Mouse (Mus musculus) hindbrain, embryonic 13.5 days (tissue): ENCODE measurements around the gene 1700010I14Rik. TPM values are rescaled to one million over a fixed set of nuclear protein-coding genes. Genes with fewer than 3 reads are reported as not detected.

Experiments used
- ATAC-seq: fragments of 200-750 bp; cut with Nextera tagmentation; 2 replicates; pipeline ENCODE4 v1.8.0; 2017; ENCODE audit warnings: moderate TSS enrichment; ENCODE audit not compliant: low FRiP score
- H3K27ac ChIP-seq: fragments of 300-500 bp; sonication (generic); 2 replicates; pipeline ENCODE4 v1.5.1; 2015; ENCODE audit warnings: inconsistent platforms, mild to moderate bottlenecking, moderate library complexity
- H3K27me3 ChIP-seq: fragments of 300-500 bp; sonication (generic); 2 replicates; pipeline ENCODE4 v1.6.1; 2015; ENCODE audit warnings: mild to moderate bottlenecking, inconsistent platforms
- H3K36me3 ChIP-seq: fragments of 300-500 bp; sonication (generic); 2 replicates; pipeline ENCODE4 v1.6.1; 2015; ENCODE audit warnings: mild to moderate bottlenecking, inconsistent platforms
- H3K4me1 ChIP-seq: fragments of 300-500 bp; sonication (generic); replicated peaks from 2 replicates; pipeline ENCODE4 v1.6.1; 2015; ENCODE audit warnings: inconsistent platforms
- H3K4me2 ChIP-seq: fragments of 300-500 bp; sonication (generic); 2 replicates; pipeline ENCODE4 v1.6.1; 2015; ENCODE audit warnings: inconsistent platforms, mild to moderate bottlenecking, moderate library complexity
- H3K4me3 ChIP-seq: fragments of 300-500 bp; sonication (generic); 2 replicates; pipeline ENCODE4 v1.5.1; 2015; ENCODE audit warnings: mild to moderate bottlenecking, inconsistent platforms
- H3K9ac ChIP-seq: fragments of 300-500 bp; sonication (generic); 2 replicates; pipeline ENCODE4 v1.6.1; 2015; ENCODE audit warnings: mild to moderate bottlenecking, inconsistent platforms
- H3K9me3 ChIP-seq: fragments of 300-500 bp; sonication (generic); 2 replicates; pipeline ENCODE4 v1.6.1; 2016; ENCODE audit warnings: inconsistent platforms
- WGBS: fragments of 180-500 bp; shearing (Covaris S2); methylation state at CpG from one replicate; pipeline ENCODE4 v1.1.7; 2015; 5-methylcytosine and 5-hydroxymethylcytosine counted together
- polyA plus RNA-seq: library from polyadenylated mRNA; unstranded; fragments of >200 nt; fragmentation: Nextera tagmentation; extraction: Ambion mirVana; gene quantifications from 2 replicates; pipeline ENCODE4 v1.2.1, GENCODE M21; 2015

Gene 1700010I14Rik
- polyA plus RNA-seq, 1 experiment from 2014 or later: 3.3 TPM

GRCm38 (mm10) chr17:8976745-8977144, 11.4 kb upstream of the 1700010I14Rik start:
- H3K27ac ChIP-seq: no peak overlapping the region
- H3K27me3 ChIP-seq: no peaks in the 10 kb centered on the region
- H3K9me3 ChIP-seq: no peaks in the 10 kb centered on the region
- no peak for ATAC-seq
- H3K4me3 ChIP-seq: no peak overlapping the region
- H3K9ac ChIP-seq: no peak overlapping the region
- no peak overlapping the region for H3K4me2 ChIP-seq
- H3K36me3 ChIP-seq: peaks cover 59% of the 10 kb centered on the region
- H3K4me1 ChIP-seq: peaks cover 19% of the 10 kb centered on the region
- WGBS: 91% methylated on average over 6 of the region's 6 CpGs

- Histone ChIP-seq H3K27ac (no peak overlapping the region), H3K36me3 (peaks cover 64% of the 10 kb centered on the region), H3K27me3 (no peaks in the 10 kb centered on the region), H3K9me3 (no peaks in the 10 kb centered on the region), H3K4me1 (peaks cover 14% of the 10 kb centered on the region), H3K4me2 (no peak overlapping the region), H3K9ac (no peak overlapping the region), H3K4me3 (no peak overlapping the region)
- WGBS: 90% methylated on average over 2 of the region's 2 CpGs
- no peak for ATAC-seq
Measured at GRCm38 (mm10) chr17:8977271-8977670, 10.9 kb upstream of the 1700010I14Rik start.

GRCm38 (mm10) chr17:8983576-8983975, 4.6 kb upstream of the 1700010I14Rik start:
- peaks cover 19% of the 10 kb centered on the region for H3K4me1 ChIP-seq
- peaks cover 44% of the 10 kb centered on the region for H3K36me3 ChIP-seq
- H3K9ac ChIP-seq: no peak overlapping the region
- no peak overlapping the region for H3K4me3 ChIP-seq
- H3K4me2 ChIP-seq: no peak overlapping the region
- H3K27ac ChIP-seq: no peak overlapping the region
- H3K9me3 ChIP-seq: no peaks in the 10 kb centered on the region
- WGBS: 82% methylated on average over 2 of the region's 2 CpGs
- no peak for ATAC-seq
- H3K27me3 ChIP-seq: no peaks in the 10 kb centered on the region

- 45% methylated on average over 5 of the region's 5 CpGs for WGBS
- peaks cover 28% of the 10 kb centered on the region for H3K36me3 ChIP-seq
- no peak overlapping the region for H3K4me2 ChIP-seq
- no peak overlapping the region; the same call in 1 of the 2 replicates for H3K9ac ChIP-seq
- ATAC-seq: no peak
- no peaks in the 10 kb centered on the region for H3K27me3 ChIP-seq
- no peak overlapping the region for H3K4me3 ChIP-seq
- no peak overlapping the region for H3K27ac ChIP-seq
- H3K9me3 ChIP-seq: no peaks in the 10 kb centered on the region
- H3K4me1 ChIP-seq: peaks cover 28% of the 10 kb centered on the region
Measured at GRCm38 (mm10) chr17:8985714-8986113, 2.4 kb upstream of the 1700010I14Rik start.

- Histone ChIP-seq H3K9ac (no peak overlapping the region), H3K4me2 (no peak overlapping the region), H3K27ac (no peak overlapping the region), H3K36me3 (peaks cover 20% of the 10 kb centered on the region), H3K4me3 (no peak overlapping the region), H3K4me1 (peaks cover 32% of the 10 kb centered on the region), H3K27me3 (no peaks in the 10 kb centered on the region), H3K9me3 (no peaks in the 10 kb centered on the region)
- no peak for ATAC-seq
- WGBS: 80% methylated on average over 2 of the region's 2 CpGs
Measured at GRCm38 (mm10) chr17:8986551-8986950, 1.6 kb upstream of the 1700010I14Rik start.

GRCm38 (mm10) chr17:8987369-8987768, 764 bp upstream of the 1700010I14Rik start:
- WGBS: 86% methylated on average over 5 of the region's 5 CpGs
- H3K27ac ChIP-seq: no peak overlapping the region
- H3K9ac ChIP-seq: no peak overlapping the region
- no peak for ATAC-seq
- no peaks in the 10 kb centered on the region for H3K9me3 ChIP-seq
- H3K36me3 ChIP-seq: peaks cover 12% of the 10 kb centered on the region
- H3K27me3 ChIP-seq: no peaks in the 10 kb centered on the region
- no peak overlapping the region for H3K4me3 ChIP-seq
- H3K4me2 ChIP-seq: no peak overlapping the region
- H3K4me1 ChIP-seq: peaks cover 32% of the 10 kb centered on the region

GRCm38 (mm10) chr17:8991160-8991559, 3.0 kb downstream of the 1700010I14Rik start:
- no peaks in the 10 kb centered on the region for H3K27me3 ChIP-seq
- H3K4me3 ChIP-seq: no peak overlapping the region
- H3K4me2 ChIP-seq: no peak overlapping the region
- H3K9me3 ChIP-seq: no peaks in the 10 kb centered on the region
- ATAC-seq: no peak
- WGBS: 32% methylated on average over 8 of the region's 8 CpGs
- H3K4me1 ChIP-seq: peaks cover 19% of the 10 kb centered on the region
- H3K27ac ChIP-seq: no peak overlapping the region
- H3K9ac ChIP-seq: no peak overlapping the region
- peaks cover 10% of the 10 kb centered on the region for H3K36me3 ChIP-seq

- WGBS: 81% methylated on average over 1 of the region's 1 CpGs
- H3K27me3 ChIP-seq: no peaks in the 10 kb centered on the region
- H3K27ac ChIP-seq: no peak overlapping the region
- no peak overlapping the region for H3K9ac ChIP-seq
- peaks cover 3% of the 10 kb centered on the region; the same call in 1 of the 2 replicates for H3K4me1 ChIP-seq
- no peak for ATAC-seq
- H3K4me3 ChIP-seq: no peak overlapping the region
- no peaks in the 10 kb centered on the region for H3K9me3 ChIP-seq
- H3K36me3 ChIP-seq: peaks cover 26% of the 10 kb centered on the region
- no peak overlapping the region for H3K4me2 ChIP-seq
Measured at GRCm38 (mm10) chr17:8995344-8995743, 7.2 kb downstream of the 1700010I14Rik start.

- no peak overlapping the region for H3K9ac ChIP-seq
- H3K4me3 ChIP-seq: no peak overlapping the region
- no peaks in the 10 kb centered on the region for H3K27me3 ChIP-seq
- no peaks in the 10 kb centered on the region for H3K9me3 ChIP-seq
- no peak overlapping the region for H3K4me2 ChIP-seq
- 82% methylated on average over 4 of the region's 4 CpGs for WGBS
- H3K36me3 ChIP-seq: peaks cover 14% of the 10 kb centered on the region
- H3K4me1 ChIP-seq: no peaks in the 10 kb centered on the region
- no peak for ATAC-seq
- H3K27ac ChIP-seq: no peak overlapping the region
Measured at GRCm38 (mm10) chr17:9002438-9002837, 14.3 kb downstream of the 1700010I14Rik start.

GRCm38 (mm10) chr17:9004516-9004915, 16.4 kb downstream of the 1700010I14Rik start:
- H3K4me1 ChIP-seq: no peaks in the 10 kb centered on the region
- no peaks in the 10 kb centered on the region for H3K9me3 ChIP-seq

GRCm38 (mm10) chr17:9023198-9023942, 35.2 kb downstream of the 1700010I14Rik start:
- WGBS: 23% methylated on average over 14 of the region's 14 CpGs
- ATAC-seq: peak; percentile 81

More at GRCm38 (mm10) chr17:9004516-9004915, 16.4 kb downstream of the 1700010I14Rik start:
- Histone ChIP-seq H3K4me3 (no peak overlapping the region), H3K4me2 (no peak overlapping the region), H3K9ac (no peak overlapping the region), H3K27me3 (no peaks in the 10 kb centered on the region), H3K36me3 (peaks cover 8% of the 10 kb centered on the region), H3K27ac (no peak overlapping the region)
- ATAC-seq: no peak
- WGBS: 87% methylated on average over 4 of the region's 4 CpGs

GRCm38 (mm10) chr17:9030181-9030580, 42.0 kb downstream of the 1700010I14Rik start:
- Histone ChIP-seq H3K36me3 (no peaks in the 10 kb centered on the region), H3K27ac (no peak overlapping the region), H3K9ac (no peak overlapping the region), H3K4me2 (no peak overlapping the region), H3K4me3 (no peak overlapping the region), H3K27me3 (no peaks in the 10 kb centered on the region), H3K9me3 (no peaks in the 10 kb centered on the region), H3K4me1 (peaks cover 25% of the 10 kb centered on the region)
- 81% methylated on average over 5 of the region's 5 CpGs for WGBS
- no peak for ATAC-seq

More at GRCm38 (mm10) chr17:9023198-9023942, 35.2 kb downstream of the 1700010I14Rik start:
- H3K4me3 ChIP-seq: no peak overlapping the region
- no peaks in the 10 kb centered on the region for H3K9me3 ChIP-seq
- no peaks in the 10 kb centered on the region for H3K36me3 ChIP-seq
- H3K4me2 ChIP-seq: peak overlapping the region; percentile 11; the same call in 1 of the 2 replicates
- H3K27ac ChIP-seq: peak overlapping the region; percentile 60
- no peaks in the 10 kb centered on the region for H3K27me3 ChIP-seq
- peaks cover 21% of the 10 kb centered on the region for H3K4me1 ChIP-seq
- no peak overlapping the region; the same call in 1 of the 2 replicates for H3K9ac ChIP-seq
